Mouse (Mus musculus) ES-E14 (cell line): Measurements from ENCODE around the gene Nfatc2.

Experiments used
- CHD2 ChIP-seq: IDR thresholded peaks from 2 replicates; pipeline ENCODE4 v1.6.1; 2014; ENCODE audit warnings: mild to moderate bottlenecking, low read depth, low read length, inconsistent platforms
- HCFC1 ChIP-seq: IDR thresholded peaks from 2 replicates; pipeline ENCODE4 v1.6.1; 2012; ENCODE audit warnings: low read length, inconsistent platforms, borderline replicate concordance; ENCODE audit not compliant: insufficient read depth
- MAFK ChIP-seq: IDR thresholded peaks from 2 replicates; pipeline ENCODE4 v1.6.1; 2014; ENCODE audit warnings: mild to moderate bottlenecking, low read depth, low read length, inconsistent platforms; ENCODE audit not compliant: insufficient read depth
- ZC3H11A ChIP-seq: IDR thresholded peaks from 2 replicates; pipeline ENCODE4 v1.6.1; 2012; ENCODE audit warnings: low read depth, mild to moderate bottlenecking, inconsistent platforms, low read length, borderline replicate concordance
- ZNF384 ChIP-seq: IDR thresholded peaks from 2 replicates; pipeline ENCODE4 v1.6.1; 2012; ENCODE audit warnings: low read depth, low read length, inconsistent platforms

GRCm38 (mm10) chr2:168642187-168642586 lies 40.7 kb upstream of the Nfatc2 start:
- TF ChIP-seq HCFC1: no peak
- no peak for TF ChIP-seq ZC3H11A
- TF ChIP-seq MAFK: no peak
- TF ChIP-seq CHD2: no peak
- no peak for TF ChIP-seq ZNF384
